Mouse (Mus musculus): ENCODE results near the gene Arl6ip5. TPM values are rescaled to one million over a fixed set of nuclear protein-coding genes. Genes with fewer than 3 reads are reported as not detected.

Arl6ip5 gene
- polyA plus RNA-seq, 3 experiments from 2014 or later, result 199 to 332 (median 237) TPM

GRCm38 (mm10) chr6:97273058-97273710, 62.7 kb downstream of the Arl6ip5 start:
- no peak for ATAC-seq

GRCm38 (mm10) chr6:97273777-97274176, 63.3 kb downstream of the Arl6ip5 start:
- no peak for ATAC-seq

- ATAC-seq, result no peak
Measured at GRCm38 (mm10) chr6:97275760-97276159, 65.3 kb downstream of the Arl6ip5 start.

- no peak for ATAC-seq
Measured at GRCm38 (mm10) chr6:97276366-97276765, 65.9 kb downstream of the Arl6ip5 start.

GRCm38 (mm10) chr6:97276890-97277497, 66.5 kb downstream of the Arl6ip5 start:
- ATAC-seq, result peak; percentile 54

GRCm38 (mm10) chr6:97278014-97278787, 67.7 kb downstream of the Arl6ip5 start:
- ATAC-seq, result peak; percentile 82

- no peak for ATAC-seq
Measured at GRCm38 (mm10) chr6:97278878-97279277, 68.4 kb downstream of the Arl6ip5 start.

Other genes starting within 250 kb of the Arl6ip5 start
- not detected for gene Fam19a4, start 150.3 kb upstream of the Arl6ip5 start, polyA plus RNA-seq (2017; shearing (Covaris generic))
- 10 to 100 TPM in 1 of 3 experiments, 1 to 10 TPM in 2; 5.9 to 12.2 (median 6.9) TPM for gene Eogt, start 61.5 kb upstream of the Arl6ip5 start, polyA plus RNA-seq (2017; shearing (Covaris generic))
- gene Tmf1, start 31.6 kb upstream of the Arl6ip5 start, polyA plus RNA-seq (2017; shearing (Covaris generic)), result 10 to 100 TPM; 44.3 to 55.2 (median 54.8) TPM
- gene Uba3, start 5.0 kb upstream of the Arl6ip5 start, polyA plus RNA-seq (2017; shearing (Covaris generic)), result 10 to 100 TPM; 31.7 to 53.1 (median 36.0) TPM
- gene Lmod3, start 42.1 kb downstream of the Arl6ip5 start, polyA plus RNA-seq (2017; shearing (Covaris generic)), result under 1 TPM in 2 of 3 experiments, not detected in 1; 0.15 to 0.16 TPM